Mouse (Mus musculus) natural killer cell, adult 2 months (primary cell): ENCODE data around the gene Ly6f.

Source experiments
- DNase-seq, 2 experiments: peaks; one replicate each; pipeline ENCODE4 v3.0.0; 2022; ENCODE audit warnings: low spot score in 2 of 2

Ly6f gene

GRCm38 (mm10) chr15:75317255-75317654 is 49.0 kb downstream of the Ly6f start:
- no peak for DNase-seq

DNA sequence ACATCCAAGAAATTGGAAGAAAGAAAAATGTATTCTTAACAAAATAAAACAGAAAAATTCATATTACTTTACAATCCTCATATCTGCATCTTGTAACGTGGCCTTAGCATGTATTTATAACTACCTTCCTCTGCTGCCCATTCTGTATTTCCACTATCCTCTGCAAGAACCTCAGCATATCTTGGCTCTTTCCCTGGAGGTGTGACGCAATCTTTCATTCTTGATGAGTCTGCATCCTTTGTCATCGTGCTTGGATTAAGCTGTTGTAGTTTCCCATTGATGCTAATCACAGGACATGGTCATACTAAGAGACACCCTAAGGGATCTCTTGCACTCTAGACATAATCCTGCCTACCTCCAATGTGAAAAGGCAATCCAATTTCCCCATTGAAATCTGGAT is 50.4 kb downstream of the Ly6f start:
- DNase-seq: no peak

GRCm38 (mm10) chr15:75320104-75320503 is 51.9 kb downstream of the Ly6f start:
- DNase-seq: no peak
